Comparison of ENCODE assay signal across 20 mouse cellular contexts in the genomic region with DNA sequence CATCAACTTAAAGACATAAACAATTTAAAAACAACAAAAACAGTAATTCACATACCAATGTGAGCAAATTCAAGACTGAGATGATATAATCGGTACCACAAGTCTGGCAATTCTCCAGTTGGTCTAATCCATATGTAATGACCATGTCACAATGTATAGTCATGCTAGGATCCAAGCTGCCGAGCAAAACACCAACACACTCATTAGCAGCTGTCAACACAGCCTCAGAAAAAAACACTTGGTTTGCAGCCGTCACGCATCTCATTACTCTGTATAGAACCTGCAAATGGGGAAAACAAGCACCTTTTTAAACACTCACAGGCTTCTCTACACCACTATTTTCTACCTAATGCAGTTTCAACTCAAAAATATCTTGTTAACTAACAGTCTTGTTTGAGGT. TPM values are rescaled to one million over a fixed set of nuclear protein-coding genes. Genes with fewer than 3 reads are reported as not detected.
DNase-seq lines count a peak whose midpoint lies in the region; ATAC-seq and TF ChIP-seq lines count a peak whose summit lies in the region.
"Had no signal": no experiment of that assay in that cellular context is flagged by ENCODE, and none has a peak within 500 bp of the region (broad histone marks: within the 10 kb centered on the region; RNA-seq: fewer than 3 reads in every experiment).

No protein-coding gene starts in this region.

- peak; percentile 33 for DNase-seq in embryonic facial prominence, embryonic 14.5 days (ENCODE audit: low spot score)
- DNase-seq in embryonic facial prominence, embryonic 10.5 days (ENCODE audit: low spot score): no peak
- peak; percentile 70 for DNase-seq in forebrain, embryonic 14.5 days (ENCODE audit: low spot score)
- DNase-seq in forebrain, embryonic 10.5 days (ENCODE audit: extremely low spot score, low spot score): no peak
- DNase-seq in forebrain, postnatal 0 days: peak; percentile 2
- no peak for DNase-seq in forebrain, embryonic 11.5 days (ENCODE audit: low spot score)
- no peak for DNase-seq in neural tube, embryonic 10.5 days (ENCODE audit: extremely low spot score, low spot score)
- DNase-seq: adrenal gland, adult 2 months; adrenal gland, postnatal 10 days; adrenal gland, postnatal 25 days; B cell, adult 2 months; cerebellum, adult 11-12 months; cerebellum, adult 2 months; cerebellum, adult 9-10 months; cerebellum, postnatal 10 days; cerebellum, postnatal 25 days had no signal

- WGBS in embryonic facial prominence, embryonic 14.5 days: 64% methylated on average over 4 of the region's 4 CpGs
- WGBS in embryonic facial prominence, embryonic 10.5 days: 78% methylated on average over 4 of the region's 4 CpGs
- 10% methylated on average over 4 of the region's 4 CpGs for WGBS in forebrain, embryonic 14.5 days
- 86% methylated on average over 4 of the region's 4 CpGs for WGBS in forebrain, embryonic 10.5 days
- WGBS in forebrain, postnatal 0 days: 31% methylated on average over 4 of the region's 4 CpGs
- WGBS in forebrain, embryonic 11.5 days: 66% methylated on average over 4 of the region's 4 CpGs

- TF ChIP-seq CTCF in forebrain, postnatal 0 days (IDR thresholded peaks at IDR 0.05; ENCODE audit: low read depth): no peak

- H3K4me2 ChIP-seq in embryonic facial prominence, embryonic 14.5 days (ENCODE audit: low read depth, low read length): no peak overlapping the region
- no peak overlapping the region for H3K4me2 ChIP-seq in forebrain, embryonic 14.5 days (ENCODE audit: low read length)
- no peak overlapping the region for H3K4me2 ChIP-seq in forebrain, postnatal 0 days (ENCODE audit: low read depth)
- no peak overlapping the region for H3K4me2 ChIP-seq in forebrain, embryonic 11.5 days (ENCODE audit: low read depth, low read length, severe bottlenecking)
- H3K4me2 ChIP-seq: embryonic facial prominence, embryonic 13.5 days had no signal

- no peak overlapping the region for H3K9ac ChIP-seq in embryonic facial prominence, embryonic 14.5 days (ENCODE audit: low read depth, low read length)
- no peak overlapping the region for H3K9ac ChIP-seq in forebrain, embryonic 14.5 days (ENCODE audit: low read length)
- H3K9ac ChIP-seq in forebrain, postnatal 0 days: no peak overlapping the region
- H3K9ac ChIP-seq in forebrain, embryonic 11.5 days (ENCODE audit: low read length): no peak overlapping the region
- H3K9ac ChIP-seq: embryonic facial prominence, embryonic 13.5 days had no signal

- no peaks in the 10 kb centered on the region for H3K27me3 ChIP-seq in embryonic facial prominence, embryonic 14.5 days (replicated peaks; ENCODE audit: control insufficient read depth, insufficient read depth, low read length)
- no peaks in the 10 kb centered on the region for H3K27me3 ChIP-seq in embryonic facial prominence, embryonic 10.5 days (replicated peaks; ENCODE audit: low read depth, poor library complexity, severe bottlenecking)
- H3K27me3 ChIP-seq in forebrain, embryonic 14.5 days (replicated peaks; ENCODE audit: control insufficient read depth, insufficient read depth, low read length): no peaks in the 10 kb centered on the region
- H3K27me3 ChIP-seq in forebrain, embryonic 10.5 days (ENCODE audit: poor library complexity, severe bottlenecking): no peaks in the 10 kb centered on the region
- H3K27me3 ChIP-seq in forebrain, postnatal 0 days (ENCODE audit: insufficient read depth, low read length): no peaks in the 10 kb centered on the region
- no peaks in the 10 kb centered on the region for H3K27me3 ChIP-seq in forebrain, embryonic 11.5 days (ENCODE audit: control insufficient read depth, insufficient read depth, low read length)
- H3K27me3 ChIP-seq: CH12.LX; embryonic facial prominence, embryonic 13.5 days had no signal

- no peak overlapping the region for H3K27ac ChIP-seq in embryonic facial prominence, embryonic 14.5 days (replicated peaks; ENCODE audit: low read depth, low read length)
- no peak overlapping the region for H3K27ac ChIP-seq in embryonic facial prominence, embryonic 10.5 days (replicated peaks)
- no peak overlapping the region for H3K27ac ChIP-seq in forebrain, embryonic 14.5 days (ENCODE audit: low read depth, low read length)
- no peak overlapping the region for H3K27ac ChIP-seq in forebrain, embryonic 10.5 days
- H3K27ac ChIP-seq in forebrain, postnatal 0 days (ENCODE audit: low read depth, low read length): no peak overlapping the region
- no peak overlapping the region for H3K27ac ChIP-seq in forebrain, embryonic 11.5 days (ENCODE audit: low read depth, low read length)
- H3K27ac ChIP-seq: embryonic facial prominence, embryonic 13.5 days had no signal

- no peak for ATAC-seq in embryonic facial prominence, embryonic 14.5 days (ENCODE audit: low read depth)
- ATAC-seq in forebrain, embryonic 14.5 days: peak; percentile 73; the same call in 1 of the 2 replicates
- no peak for ATAC-seq in forebrain, postnatal 0 days
- no peak for ATAC-seq in forebrain, embryonic 11.5 days (replicated peaks; ENCODE audit: low FRiP score)
- ATAC-seq: CD4-positive, CD25-positive, alpha-beta regulatory T cell, adult 4 months had no signal

- no peak overlapping the region for H3K4me3 ChIP-seq in embryonic facial prominence, embryonic 14.5 days (ENCODE audit: low read depth, low read length)
- H3K4me3 ChIP-seq in embryonic facial prominence, embryonic 10.5 days: no peak overlapping the region
- H3K4me3 ChIP-seq in forebrain, embryonic 14.5 days (ENCODE audit: low read depth, low read length): no peak overlapping the region
- no peak overlapping the region for H3K4me3 ChIP-seq in forebrain, embryonic 10.5 days
- H3K4me3 ChIP-seq in forebrain, postnatal 0 days (ENCODE audit: low read depth, low read length): no peak overlapping the region
- no peak overlapping the region for H3K4me3 ChIP-seq in forebrain, embryonic 11.5 days (ENCODE audit: low read depth, low read length)
- H3K4me3 ChIP-seq: embryonic facial prominence, embryonic 13.5 days had no signal

- no peaks in the 10 kb centered on the region for H3K9me3 ChIP-seq in embryonic facial prominence, embryonic 14.5 days (ENCODE audit: control insufficient read depth, low read length)
- no peaks in the 10 kb centered on the region for H3K9me3 ChIP-seq in embryonic facial prominence, embryonic 10.5 days
- H3K9me3 ChIP-seq in forebrain, embryonic 14.5 days (replicated peaks; ENCODE audit: control insufficient read depth, low read length): no peaks in the 10 kb centered on the region
- H3K9me3 ChIP-seq in forebrain, embryonic 10.5 days: no peaks in the 10 kb centered on the region
- no peaks in the 10 kb centered on the region for H3K9me3 ChIP-seq in forebrain, postnatal 0 days (ENCODE audit: low read length)
- H3K9me3 ChIP-seq in forebrain, embryonic 11.5 days (ENCODE audit: control insufficient read depth, low read length): no peaks in the 10 kb centered on the region
- H3K9me3 ChIP-seq: embryonic facial prominence, embryonic 13.5 days; G1E had no signal

- H3K4me1 ChIP-seq in embryonic facial prominence, embryonic 14.5 days (ENCODE audit: control insufficient read depth, insufficient read depth, low read length): no peaks in the 10 kb centered on the region
- no peaks in the 10 kb centered on the region for H3K4me1 ChIP-seq in embryonic facial prominence, embryonic 10.5 days
- no peaks in the 10 kb centered on the region for H3K4me1 ChIP-seq in forebrain, embryonic 14.5 days (ENCODE audit: control insufficient read depth, insufficient read depth, low read length)
- H3K4me1 ChIP-seq in forebrain, embryonic 10.5 days: no peaks in the 10 kb centered on the region
- H3K4me1 ChIP-seq in forebrain, postnatal 0 days (ENCODE audit: insufficient read depth): no peaks in the 10 kb centered on the region
- no peaks in the 10 kb centered on the region for H3K4me1 ChIP-seq in forebrain, embryonic 11.5 days (replicated peaks; ENCODE audit: control insufficient read depth, insufficient read depth, low read length)
- H3K4me1 ChIP-seq: embryonic facial prominence, embryonic 13.5 days had no signal

- H3K36me3 ChIP-seq in embryonic facial prominence, embryonic 14.5 days (ENCODE audit: control insufficient read depth, insufficient read depth, low read length): peaks cover 53% of the 10 kb centered on the region
- peaks cover 80% of the 10 kb centered on the region for H3K36me3 ChIP-seq in embryonic facial prominence, embryonic 10.5 days (replicated peaks)
- peaks cover 38% of the 10 kb centered on the region for H3K36me3 ChIP-seq in forebrain, embryonic 14.5 days (ENCODE audit: control insufficient read depth, insufficient read depth, low read length)
- H3K36me3 ChIP-seq in forebrain, embryonic 10.5 days (replicated peaks): peaks cover 81% of the 10 kb centered on the region
- H3K36me3 ChIP-seq in forebrain, postnatal 0 days (ENCODE audit: insufficient read depth): peaks cover 27% of the 10 kb centered on the region
- peaks cover 5% of the 10 kb centered on the region; the same call in 1 of the 2 replicates for H3K36me3 ChIP-seq in forebrain, embryonic 11.5 days (ENCODE audit: control insufficient read depth, insufficient read depth, low read length)

RNA-seq across cellular contexts. Expression of gene Smg1, which starts 47.7 kb away (rescaled TPM):
- 20.0 and 20.7 TPM in 2 replicates for polyA plus RNA-seq in embryonic facial prominence, embryonic 14.5 days (2014; fragmentation: Nextera tagmentation; extraction: Ambion mirVana)
- 19.3 and 21.8 TPM in 2 replicates for polyA plus RNA-seq in embryonic facial prominence, embryonic 10.5 days (2016; fragmentation: Nextera tagmentation; extraction: Ambion mirVana)
- 14.5 and 25.7 TPM in 2 replicates for polyA plus RNA-seq in forebrain, embryonic 14.5 days (2014; fragmentation: Nextera tagmentation; extraction: Ambion mirVana)
- polyA plus RNA-seq in forebrain, embryonic 10.5 days (2016; fragmentation: Nextera tagmentation; extraction: Ambion mirVana): 15.9 and 17.5 TPM in 2 replicates
- 46.1 and 57.4 TPM in 2 replicates for total RNA-seq in forebrain, postnatal 0 days (2014; rRNA removed)
- polyA plus RNA-seq in forebrain, postnatal 0 days (2015; fragmentation: Nextera tagmentation; extraction: Ambion mirVana): 7.2 and 14.2 TPM in 2 replicates
- 20.0 and 22.4 TPM in 2 replicates for polyA plus RNA-seq in forebrain, embryonic 11.5 days (2014; fragmentation: Nextera tagmentation; extraction: Ambion mirVana)

Comparison
In these comparisons a context has a peak if more than half of its experiments do, and no peak if none do; other contexts are left out.
1. DNase-seq: peak in embryonic facial prominence, embryonic 14.5 days (single experiment), forebrain, embryonic 14.5 days (single experiment) and forebrain, postnatal 0 days (single experiment); none in embryonic facial prominence, embryonic 10.5 days (single experiment), forebrain, embryonic 10.5 days (single experiment), forebrain, embryonic 11.5 days (single experiment) and neural tube, embryonic 10.5 days (single experiment).